Mouse (Mus musculus) myocyte (in vitro differentiated cells): ENCODE data around the gene Vwa8. TPM values are rescaled to one million over a fixed set of nuclear protein-coding genes. Genes with fewer than 3 reads are reported as not detected.

Experiments
- H3K27me3 ChIP-seq: one replicate; pipeline ENCODE4 v1.6.1; 2011; ENCODE audit not compliant: control insufficient read depth, insufficient read depth, insufficient read length
- H3K36me3 ChIP-seq: one replicate; pipeline ENCODE4 v1.6.1; 2011; ENCODE audit not compliant: control insufficient read depth, insufficient read depth
- H3K4me2 ChIP-seq: one replicate; pipeline ENCODE4 v1.6.1; 2011; ENCODE audit warnings: low read depth, control low read depth
- H3K4me3 ChIP-seq: one replicate; pipeline ENCODE4 v1.5.1; 2011; ENCODE audit warnings: mild to moderate bottlenecking, control low read depth, moderate library complexity
- H3K79me2 ChIP-seq: one replicate; pipeline ENCODE4 v1.6.1; 2011; ENCODE audit not compliant: control insufficient read depth, insufficient read depth
- H3ac ChIP-seq: one replicate; pipeline ENCODE4 v1.6.1; 2011; ENCODE audit not compliant: control insufficient read depth, insufficient read length
- CEBPB ChIP-seq: IDR thresholded peaks from 2 replicates; pipeline ENCODE4 v1.6.1; 2011; ENCODE audit warnings: mild to moderate bottlenecking, moderate library complexity; ENCODE audit not compliant: poor library complexity, insufficient read depth, severe bottlenecking
- E2F4 ChIP-seq: IDR thresholded peaks from one replicate; pipeline ENCODE4 v1.6.1; 2011; ENCODE audit warnings: mild to moderate bottlenecking, control low read depth, moderate library complexity; ENCODE audit not compliant: insufficient read depth
- MAX ChIP-seq: IDR thresholded peaks from one replicate; pipeline ENCODE4 v1.6.1; 2011; ENCODE audit warnings: low read depth, mild to moderate bottlenecking, control low read depth
- MYOD1 ChIP-seq, 3 experiments: IDR thresholded peaks; one replicate each; pipeline ENCODE4 v1.6.1; 2011; ENCODE audit warnings: control low read depth in 2 of 3, low read depth in 2 of 3, mild to moderate bottlenecking in 2 of 3, moderate library complexity in 1 of 3; ENCODE audit not compliant: insufficient read length in 2 of 3, control insufficient read depth in 1 of 3
- MYOG ChIP-seq, 3 experiments: IDR thresholded peaks; one replicate each; pipeline ENCODE4 v1.6.1; 2011; ENCODE audit warnings: control low read depth in 2 of 3, low read depth in 2 of 3, mild to moderate bottlenecking in 2 of 3; ENCODE audit not compliant: insufficient read length in 2 of 3, control insufficient read depth in 1 of 3, insufficient read depth in 1 of 3
- POLR2A ChIP-seq: IDR thresholded peaks from one replicate; pipeline ENCODE4 v1.6.1; 2011; ENCODE audit warnings: low read depth, mild to moderate bottlenecking, control low read depth, moderate library complexity; ENCODE audit not compliant: insufficient read length
- POLR2AphosphoS2 ChIP-seq: IDR thresholded peaks from one replicate; pipeline ENCODE4 v1.6.1; 2011; ENCODE audit warnings: low read depth, control low read depth; ENCODE audit not compliant: insufficient read length
- REST ChIP-seq: IDR thresholded peaks from one replicate; pipeline ENCODE4 v1.6.1; 2011; ENCODE audit warnings: mild to moderate bottlenecking, control low read depth, moderate library complexity; ENCODE audit not compliant: insufficient read depth, insufficient read length
- SRF ChIP-seq: IDR thresholded peaks from one replicate; pipeline ENCODE4 v1.6.1; 2011; ENCODE audit warnings: low read depth; ENCODE audit not compliant: control insufficient read depth, insufficient read length
- TCF12 ChIP-seq: IDR thresholded peaks from one replicate; pipeline ENCODE4 v1.6.1; 2011; ENCODE audit warnings: mild to moderate bottlenecking, control low read depth; ENCODE audit not compliant: poor library complexity, insufficient read depth, severe bottlenecking
- TCF3 ChIP-seq: IDR thresholded peaks from one replicate; pipeline ENCODE4 v1.6.1; 2011; ENCODE audit warnings: low read depth, control low read depth; ENCODE audit not compliant: insufficient read length
- USF1 ChIP-seq: IDR thresholded peaks from one replicate; pipeline ENCODE4 v1.6.1; 2011; ENCODE audit warnings: low read depth, mild to moderate bottlenecking, control low read depth, moderate library complexity
- polyA plus RNA-seq: library from polyadenylated mRNA; unstranded; fragments of >200 nt; fragmentation: generic; extraction: Trizol; gene quantifications from one replicate; pipeline ENCODE4 v1.2.1, GENCODE M21; 2012; ENCODE audit warnings: missing spikeins

Gene Vwa8
- polyA plus RNA-seq, 1 experiment: 20.1 TPM

DNA sequence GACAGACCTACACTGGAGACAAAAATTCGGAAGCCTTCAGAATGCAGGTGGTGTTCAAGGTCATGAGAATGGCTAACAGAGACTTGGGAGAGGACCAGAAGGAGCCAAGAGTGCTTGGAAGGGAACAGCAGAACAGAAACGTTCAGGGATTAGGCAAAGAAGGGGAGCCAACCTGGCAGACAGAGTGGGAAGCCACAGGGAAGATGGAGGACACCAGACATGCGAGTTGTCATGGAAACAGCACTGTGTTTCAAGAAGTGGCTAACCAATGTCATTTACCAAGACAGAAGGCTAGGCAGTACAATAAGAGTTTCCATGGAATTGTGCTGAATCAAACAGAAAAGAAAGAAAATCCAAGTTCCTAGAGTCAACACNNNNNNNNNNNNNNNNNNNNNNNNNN is 395.7 kb downstream of the Vwa8 start:
- Histone ChIP-seq H3K4me3 (no peak overlapping the region), H3K4me2 (no peak overlapping the region), H3ac (no peak overlapping the region), H3K36me3 (no peaks in the 10 kb centered on the region), H3K79me2 (no peaks in the 10 kb centered on the region), H3K27me3 (no peaks in the 10 kb centered on the region)
- TF ChIP-seq MYOG (IDR thresholded peaks at IDR 0.05; ENCODE audit: control insufficient read depth in 1 of 3, insufficient read depth in 1 of 3, insufficient read length in 2 of 3, low read depth in 2 of 3) (no peak), TCF12 (no peak), REST (no peak), POLR2A (no peak), USF1 (no peak), MAX (no peak), MYOD1 (IDR thresholded peaks at IDR 0.05; ENCODE audit: control insufficient read depth in 1 of 3, insufficient read length in 2 of 3, low read depth in 2 of 3) (no peak), TCF3 (no peak), SRF (no peak), POLR2AphosphoS2 (no peak), CEBPB (no peak), E2F4 (no peak)

DNA sequence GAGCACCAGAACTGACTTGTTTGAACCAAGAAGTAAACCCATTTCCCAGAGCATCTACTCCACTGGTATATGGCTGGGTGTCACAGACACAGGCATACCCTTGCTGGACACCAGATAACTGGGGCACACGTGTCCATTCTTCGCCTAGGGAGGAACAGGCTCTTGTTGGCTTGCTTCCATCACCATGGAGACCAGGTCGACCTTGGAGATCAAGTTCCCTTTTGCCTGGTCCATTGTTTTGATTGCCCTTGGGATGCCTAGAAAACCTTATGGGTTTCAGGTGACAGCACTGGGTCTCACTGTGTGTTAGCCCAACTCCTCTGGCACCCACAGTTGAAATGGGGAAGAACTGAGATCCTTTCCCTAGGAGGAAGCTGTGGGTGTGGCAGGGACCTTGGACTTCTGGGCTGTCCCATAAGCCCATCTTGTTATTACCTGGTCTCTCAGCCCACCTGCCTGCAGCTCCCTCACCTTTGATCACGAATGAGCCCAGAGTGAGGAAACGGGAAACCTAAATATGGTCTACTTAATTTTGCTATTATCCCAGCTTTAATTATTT is 403.0 kb downstream of the Vwa8 start:
- no peaks in the 10 kb centered on the region for H3K79me2 ChIP-seq
- no peak overlapping the region for H3K4me3 ChIP-seq
- no peaks in the 10 kb centered on the region for H3K36me3 ChIP-seq
- H3K4me2 ChIP-seq: no peak overlapping the region
- H3ac ChIP-seq: no peak overlapping the region
- TF ChIP-seq REST: no peak
- TF ChIP-seq TCF12: no peak
- TF ChIP-seq MAX: no peak
- TF ChIP-seq CEBPB: no peak
- no peak for TF ChIP-seq USF1
- no peak for TF ChIP-seq POLR2A
- TF ChIP-seq MYOD1 (IDR thresholded peaks at IDR 0.05; ENCODE audit: control insufficient read depth in 1 of 3, insufficient read length in 2 of 3, low read depth in 2 of 3): no peak
- no peak for TF ChIP-seq TCF3
- no peak for TF ChIP-seq POLR2AphosphoS2
- TF ChIP-seq E2F4: no peak
- TF ChIP-seq SRF: no peak
- no peak for TF ChIP-seq MYOG (IDR thresholded peaks at IDR 0.05; ENCODE audit: control insufficient read depth in 1 of 3, insufficient read depth in 1 of 3, insufficient read length in 2 of 3, low read depth in 2 of 3)
- no peaks in the 10 kb centered on the region for H3K27me3 ChIP-seq

Other genes with a start within 250 kb of the Vwa8 start
- 1.2 TPM for gene Dgkh, start 116.3 kb upstream of the Vwa8 start, polyA plus RNA-seq